Mouse (Mus musculus) limb, embryonic 12.5 days (tissue): ENCODE measurements around the gene Spc24. TPM values are rescaled to one million over a fixed set of nuclear protein-coding genes. Genes with fewer than 3 reads are reported as not detected.
"Not testable (repeated sequence)": the region's sequence is repeated elsewhere in the genome, so short reads cannot be mapped to it uniquely, and the experiment has no call there.

Experiments used
- ATAC-seq: fragments of 200-750 bp; cut with Nextera tagmentation; 2 replicates; pipeline ENCODE4 v1.8.0; 2017; ENCODE audit warnings: low read depth, moderate TSS enrichment; ENCODE audit not compliant: insufficient number of reproducible peaks, insufficient read depth, low FRiP score, low TSS enrichment
- H3K27ac ChIP-seq: fragments of 300-500 bp; sonication (generic); 2 replicates; pipeline ENCODE4 v1.5.1; 2016; ENCODE audit warnings: mild to moderate bottlenecking, moderate library complexity
- H3K27me3 ChIP-seq: fragments of 300-500 bp; sonication (generic); 2 replicates; pipeline ENCODE4 v1.6.1; 2016; ENCODE audit warnings: mild to moderate bottlenecking, moderate library complexity
- H3K36me3 ChIP-seq: fragments of 300-500 bp; sonication (generic); 2 replicates; pipeline ENCODE4 v1.6.1; 2016; ENCODE audit warnings: mild to moderate bottlenecking, moderate library complexity
- H3K4me1 ChIP-seq: fragments of 300-500 bp; sonication (generic); replicated peaks from 2 replicates; pipeline ENCODE4 v1.6.1; 2016
- H3K4me2 ChIP-seq: fragments of 300-500 bp; sonication (generic); 2 replicates; pipeline ENCODE4 v1.6.1; 2016; ENCODE audit warnings: mild to moderate bottlenecking, moderate library complexity
- H3K4me3 ChIP-seq: fragments of 300-500 bp; sonication (generic); replicated peaks from 2 replicates; pipeline ENCODE4 v1.5.1; 2016; ENCODE audit warnings: mild to moderate bottlenecking
- H3K9ac ChIP-seq: fragments of 300-500 bp; sonication (generic); replicated peaks from 2 replicates; pipeline ENCODE4 v1.6.1; 2016; ENCODE audit warnings: mild to moderate bottlenecking, moderate library complexity
- H3K9me3 ChIP-seq: fragments of 300-500 bp; sonication (generic); 2 replicates; pipeline ENCODE4 v1.6.1; 2016; ENCODE audit warnings: mild to moderate bottlenecking, moderate library complexity
- WGBS: fragments of 180-500 bp; shearing (Covaris S2); methylation state at CpG from one replicate; pipeline ENCODE4 v1.1.7; 2016; 5-methylcytosine and 5-hydroxymethylcytosine counted together
- polyA plus RNA-seq: library from polyadenylated mRNA; unstranded; fragments of >200 nt; fragmentation: Nextera tagmentation; extraction: Ambion mirVana; gene quantifications from 2 replicates; pipeline ENCODE4 v1.2.1, GENCODE M21; 2016

The Spc24 gene
- polyA plus RNA-seq, 1 experiment from 2014 or later = 152 TPM

GRCm38 (mm10) chr9:21784517-21785307 lies 24.6 kb upstream of the Spc24 start:
- ATAC-seq = no peak

GRCm38 (mm10) chr9:21781657-21782468 lies 21.8 kb upstream of the Spc24 start:
- Histone ChIP-seq H3K36me3 (peaks cover 92% of the 10 kb centered on the region), H3K4me3 (no peak overlapping the region), H3K27me3 (no peaks in the 10 kb centered on the region), H3K9ac (no peak overlapping the region), H3K4me2 (0 out of 2 replicates have a peak overlapping the region, but pooled peaks have one; percentile 2), H3K27ac (peak overlapping the region; percentile 50), H3K9me3 (no peaks in the 10 kb centered on the region), H3K4me1 (peaks cover 9% of the 10 kb centered on the region)
- peak; percentile 66; the same call in 1 of the 2 replicates for ATAC-seq
- 58% methylated on average over 15 of the region's 15 CpGs for WGBS

More at GRCm38 (mm10) chr9:21784517-21785307, 24.6 kb upstream of the Spc24 start:
- no peak overlapping the region for H3K9ac ChIP-seq
- no peaks in the 10 kb centered on the region for H3K27me3 ChIP-seq
- H3K4me3 ChIP-seq = no peak overlapping the region
- H3K4me1 ChIP-seq = peaks cover 23% of the 10 kb centered on the region
- no peaks in the 10 kb centered on the region for H3K9me3 ChIP-seq
- H3K36me3 ChIP-seq = peaks cover 90% of the 10 kb centered on the region
- H3K4me2 ChIP-seq = no peak overlapping the region
- H3K27ac ChIP-seq = no peak overlapping the region
- 90% methylated on average over 7 of the region's 7 CpGs for WGBS

- Histone ChIP-seq H3K9me3 (no peaks in the 10 kb centered on the region), H3K4me1 (peaks cover 9% of the 10 kb centered on the region), H3K4me2 (no peak overlapping the region), H3K27ac (no peak overlapping the region), H3K9ac (no peak overlapping the region), H3K4me3 (no peak overlapping the region), H3K27me3 (no peaks in the 10 kb centered on the region), H3K36me3 (peaks cover 93% of the 10 kb centered on the region)
- ATAC-seq = no peak
- 90% methylated on average over 3 of the region's 3 CpGs for WGBS
These were observed 17.6 kb upstream of the Spc24 start for GRCm38 (mm10) chr9:21777726-21778125.

- ATAC-seq = no peak
- WGBS = 93% methylated on average over 16 of the region's 16 CpGs
- Histone ChIP-seq H3K4me2 (no peak overlapping the region), H3K27ac (no peak overlapping the region), H3K9ac (no peak overlapping the region), H3K9me3 (no peaks in the 10 kb centered on the region), H3K36me3 (peaks cover 91% of the 10 kb centered on the region), H3K27me3 (no peaks in the 10 kb centered on the region), H3K4me3 (no peak overlapping the region), H3K4me1 (peaks cover 7% of the 10 kb centered on the region)
These were observed 14.2 kb upstream of the Spc24 start for GRCm38 (mm10) chr9:21774353-21774752.

- not testable (repeated sequence) for H3K27me3 ChIP-seq, H3K4me2 ChIP-seq, H3K4me3 ChIP-seq, H3K9ac ChIP-seq, ATAC-seq, H3K9me3 ChIP-seq, H3K27ac ChIP-seq
- Histone ChIP-seq H3K36me3 (peaks cover 91% of the 10 kb centered on the region), H3K4me1 (peaks cover 16% of the 10 kb centered on the region)
- WGBS = 91% methylated on average over 5 of the region's 5 CpGs
These were observed 13.3 kb upstream of the Spc24 start for GRCm38 (mm10) chr9:21773396-21773795.

GRCm38 (mm10) chr9:21769558-21770183 lies 9.6 kb upstream of the Spc24 start:
- WGBS = 80% methylated on average over 26 of the region's 26 CpGs
- Histone ChIP-seq H3K4me1 (peaks cover 34% of the 10 kb centered on the region), H3K27ac (peak overlapping the region; percentile 96), H3K9me3 (no peaks in the 10 kb centered on the region), H3K36me3 (peaks cover 68% of the 10 kb centered on the region), H3K9ac (no peak overlapping the region; the same call in 1 of the 2 replicates), H3K27me3 (no peaks in the 10 kb centered on the region), H3K4me2 (no peak overlapping the region), H3K4me3 (no peak overlapping the region)
- ATAC-seq = no peak

- H3K27ac ChIP-seq = peak overlapping the region; percentile 96
- peak overlapping the region; percentile 24; the same call in 1 of the 2 replicates for H3K9ac ChIP-seq
- peaks cover 34% of the 10 kb centered on the region for H3K4me1 ChIP-seq
- WGBS = 50% methylated on average over 13 of the region's 13 CpGs
- no peaks in the 10 kb centered on the region for H3K9me3 ChIP-seq
- peaks cover 59% of the 10 kb centered on the region for H3K36me3 ChIP-seq
- ATAC-seq = no peak
- H3K4me2 ChIP-seq = peak overlapping the region; percentile 36
- no peak overlapping the region for H3K4me3 ChIP-seq
- H3K27me3 ChIP-seq = no peaks in the 10 kb centered on the region
These were observed 8.7 kb upstream of the Spc24 start for GRCm38 (mm10) chr9:21768511-21769411.

GRCm38 (mm10) chr9:21767896-21768295 lies 7.8 kb upstream of the Spc24 start:
- peak overlapping the region; percentile 24; the same call in 1 of the 2 replicates for H3K9ac ChIP-seq
- 31% methylated on average over 11 of the region's 11 CpGs for WGBS

GRCm38 (mm10) chr9:21764084-21764999 lies 4.2 kb upstream of the Spc24 start:
- 93% methylated on average over 6 of the region's 6 CpGs for WGBS
- Histone ChIP-seq H3K27me3 (no peaks in the 10 kb centered on the region), H3K4me2 (no peak overlapping the region), H3K36me3 (peaks cover 19% of the 10 kb centered on the region), H3K4me1 (peaks cover 29% of the 10 kb centered on the region), H3K27ac (no peak overlapping the region), H3K9ac (no peak overlapping the region), H3K9me3 (no peaks in the 10 kb centered on the region), H3K4me3 (no peak overlapping the region)
- no peak for ATAC-seq

More at GRCm38 (mm10) chr9:21767896-21768295, 7.8 kb upstream of the Spc24 start:
- no peaks in the 10 kb centered on the region for H3K9me3 ChIP-seq
- H3K4me2 ChIP-seq = peak overlapping the region; percentile 36
- no peaks in the 10 kb centered on the region for H3K27me3 ChIP-seq
- H3K27ac ChIP-seq = peak overlapping the region; percentile 96
- H3K4me1 ChIP-seq = peaks cover 34% of the 10 kb centered on the region
- ATAC-seq = peak; percentile 52; the same call in 1 of the 2 replicates
- H3K36me3 ChIP-seq = peaks cover 52% of the 10 kb centered on the region
- no peak overlapping the region for H3K4me3 ChIP-seq
